Mouse (Mus musculus) liver, embryonic 14.5 days (tissue): Measurements from ENCODE around the gene Trappc10. TPM values are rescaled to one million over a fixed set of nuclear protein-coding genes. Genes with fewer than 3 reads are reported as not detected.

ENCODE experiments used
- ATAC-seq: fragments of 200-750 bp; cut with Nextera tagmentation; 2 replicates; pipeline ENCODE4 v1.8.0; 2017; ENCODE audit warnings: moderate number of reproducible peaks, mild to moderate bottlenecking, moderate library complexity; ENCODE audit not compliant: insufficient read depth
- DNase-seq, 3 experiments: peaks; one replicate each; pipeline ENCODE4 v3.0.0-alpha.2; 2012 to 2013; ENCODE audit warnings: low read depth in 3 of 3, low spot score in 3 of 3
- H3K27ac ChIP-seq: fragments of 300-500 bp; sonication (generic); 2 replicates; pipeline ENCODE4 v1.5.1; 2014; ENCODE audit warnings: moderate library complexity, mild to moderate bottlenecking, control low read depth, inconsistent platforms
- H3K27me3 ChIP-seq: fragments of 300-500 bp; sonication (generic); 2 replicates; pipeline ENCODE4 v1.6.1; 2014; ENCODE audit warnings: mild to moderate bottlenecking, low read length, moderate library complexity; ENCODE audit not compliant: control insufficient read depth, insufficient read depth
- H3K36me3 ChIP-seq: fragments of 300-500 bp; sonication (generic); replicated peaks from 2 replicates; pipeline ENCODE4 v1.6.1; 2014; ENCODE audit warnings: low read depth; ENCODE audit not compliant: control insufficient read depth, insufficient read depth
- H3K4me1 ChIP-seq, 2 experiments: fragments of 200-500 bp in 1 of 2; fragments of 300-500 bp in 1 of 2; sonication (generic) in 1 of 2; replicated peaks; 2 replicates each; pipeline ENCODE4 v1.6.1; 2012 to 2014; ENCODE audit warnings: antibody characterized with exemption in 1 of 2, inconsistent platforms in 1 of 2, low read length in 1 of 2; ENCODE audit not compliant: control insufficient read depth in 2 of 2, insufficient read depth in 2 of 2
- H3K4me2 ChIP-seq: fragments of 300-500 bp; sonication (generic); 2 replicates; pipeline ENCODE4 v1.6.1; 2014; ENCODE audit warnings: low read depth, mild to moderate bottlenecking, control low read depth, moderate library complexity
- H3K4me3 ChIP-seq, 2 experiments: fragments of 200-500 bp in 1 of 2; fragments of 300-500 bp in 1 of 2; sonication (generic) in 1 of 2; 2 replicates each; pipeline ENCODE4 v1.5.1; 2012 to 2014; ENCODE audit warnings: low read depth in 2 of 2, low read length in 2 of 2, mild to moderate bottlenecking in 2 of 2, control low read depth in 1 of 2, inconsistent platforms in 1 of 2, moderate library complexity in 1 of 2; ENCODE audit not compliant: insufficient read depth in 1 of 2
- H3K9ac ChIP-seq: fragments of 300-500 bp; sonication (generic); replicated peaks from 2 replicates; pipeline ENCODE4 v1.6.1; 2014; ENCODE audit warnings: mild to moderate bottlenecking, control low read depth, moderate library complexity
- H3K9me3 ChIP-seq: fragments of 300-500 bp; sonication (generic); 2 replicates; pipeline ENCODE4 v1.6.1; 2016; ENCODE audit warnings: low read length, mixed read lengths; ENCODE audit not compliant: control insufficient read depth
- CTCF ChIP-seq: IDR thresholded peaks from 2 replicates; pipeline ENCODE4 v1.5.1; 2016; ENCODE audit warnings: antibody characterized with exemption, low read depth, control low read depth
- EP300 ChIP-seq: IDR thresholded peaks from 2 replicates; pipeline ENCODE4 v1.6.1; 2016; ENCODE audit warnings: antibody characterized with exemption, low read depth
- WGBS: fragments of 180-500 bp; shearing (Covaris S2); extraction: QIAGEN DNeasy Blood & Tissue Kit; methylation state at CpG from one replicate; pipeline ENCODE4 v1.1.7; 2014; ENCODE audit not compliant: insufficient replicate concordance; 5-methylcytosine and 5-hydroxymethylcytosine counted together
- polyA plus RNA-seq, 2 experiments: library from polyadenylated mRNA; depleted of rRNA in 1 of 2; stranded (reverse) in 1 of 2; unstranded in 1 of 2; fragments of >200 nt; fragmentation: Nextera tagmentation in 1 of 2; extraction: Ambion mirVana in 1 of 2; gene quantifications; 2 replicates each; pipeline versions ENCODE4 v1.2.1 to v1.2.3; 2012 to 2014

The Trappc10 gene
- polyA plus RNA-seq, 2 experiments: 15.8 to 19.8 TPM

DNA sequence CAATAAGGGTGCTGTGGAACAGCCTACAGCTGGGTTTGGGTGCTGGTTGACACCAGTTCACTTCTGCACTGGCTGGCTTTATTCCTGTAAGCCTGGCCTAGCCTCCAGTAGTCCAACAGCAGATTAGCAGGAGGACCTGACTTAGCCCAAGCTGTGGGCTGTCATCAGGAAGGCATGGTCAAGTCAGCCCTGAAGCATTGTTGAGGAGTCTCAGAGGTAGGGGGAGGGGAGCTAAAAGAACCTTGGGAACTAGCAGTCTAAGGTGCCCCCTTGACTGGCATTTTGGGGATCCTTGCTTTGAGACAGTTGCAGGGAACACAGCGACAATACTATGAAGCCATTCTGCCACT lies 104.2 kb downstream of the Trappc10 start:
- ATAC-seq (no peak), DNase-seq (no peak)
- TF ChIP-seq CTCF (no peak), EP300 (no peak)
- 65% methylated on average over 1 of the region's 1 CpGs for WGBS
- H3K4me3 ChIP-seq: no peak overlapping the region
- no peaks in the 10 kb centered on the region for H3K9me3 ChIP-seq
- peaks cover 0 to 10% of the 10 kb centered on the region in 2 experiments; a peak in 3 of 4 replicates for H3K4me1 ChIP-seq
- H3K27me3 ChIP-seq: no peaks in the 10 kb centered on the region
- no peaks in the 10 kb centered on the region for H3K36me3 ChIP-seq
- H3K9ac ChIP-seq: no peak overlapping the region
- no peak overlapping the region for H3K4me2 ChIP-seq
- H3K27ac ChIP-seq: no peak overlapping the region

DNA sequence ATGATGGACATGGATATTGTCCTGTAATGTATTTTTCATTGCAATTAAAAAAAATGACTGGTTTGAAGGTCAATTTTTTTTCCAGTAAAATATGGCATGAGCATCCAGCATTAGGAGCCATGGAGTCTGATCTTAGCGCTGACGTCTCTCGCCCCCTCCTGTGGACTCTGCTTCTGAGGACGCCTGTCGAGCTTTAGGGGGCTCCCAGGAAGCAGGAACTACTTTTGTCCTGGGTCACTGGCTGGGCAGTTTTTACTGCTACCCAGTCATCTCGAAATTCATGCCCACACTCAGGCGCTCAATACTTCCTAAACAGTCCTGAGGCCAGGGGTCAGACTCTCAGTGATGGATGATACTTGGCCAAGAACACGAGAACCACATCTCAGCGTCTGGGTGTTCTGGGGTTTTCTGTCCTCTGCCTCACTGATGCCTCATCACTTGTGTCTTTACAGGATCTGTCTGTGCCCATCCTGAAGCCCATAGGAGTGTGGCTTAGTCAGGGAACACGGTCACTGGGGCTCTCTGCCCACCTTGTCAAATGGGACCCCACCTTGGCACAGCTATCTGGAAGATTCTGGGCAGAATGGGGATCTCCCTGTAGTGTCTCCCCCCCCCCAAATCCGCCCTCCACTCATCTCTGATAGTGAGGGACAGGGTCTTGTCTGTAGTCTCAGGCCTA lies 104.7 kb downstream of the Trappc10 start:
- Histone ChIP-seq H3K4me3 (no peak overlapping the region), H3K27ac (no peak overlapping the region), H3K4me2 (no peak overlapping the region), H3K9me3 (no peaks in the 10 kb centered on the region), H3K9ac (no peak overlapping the region), H3K27me3 (no peaks in the 10 kb centered on the region), H3K36me3 (no peaks in the 10 kb centered on the region), H3K4me1 (peaks cover 0 to 11% of the 10 kb centered on the region in 2 experiments; a peak in 3 of 4 replicates)
- no peak for ATAC-seq
- TF ChIP-seq CTCF: no peak
- TF ChIP-seq EP300: no peak
- DNase-seq: no peak
- 52% methylated on average over 11 of the region's 11 CpGs for WGBS

DNA sequence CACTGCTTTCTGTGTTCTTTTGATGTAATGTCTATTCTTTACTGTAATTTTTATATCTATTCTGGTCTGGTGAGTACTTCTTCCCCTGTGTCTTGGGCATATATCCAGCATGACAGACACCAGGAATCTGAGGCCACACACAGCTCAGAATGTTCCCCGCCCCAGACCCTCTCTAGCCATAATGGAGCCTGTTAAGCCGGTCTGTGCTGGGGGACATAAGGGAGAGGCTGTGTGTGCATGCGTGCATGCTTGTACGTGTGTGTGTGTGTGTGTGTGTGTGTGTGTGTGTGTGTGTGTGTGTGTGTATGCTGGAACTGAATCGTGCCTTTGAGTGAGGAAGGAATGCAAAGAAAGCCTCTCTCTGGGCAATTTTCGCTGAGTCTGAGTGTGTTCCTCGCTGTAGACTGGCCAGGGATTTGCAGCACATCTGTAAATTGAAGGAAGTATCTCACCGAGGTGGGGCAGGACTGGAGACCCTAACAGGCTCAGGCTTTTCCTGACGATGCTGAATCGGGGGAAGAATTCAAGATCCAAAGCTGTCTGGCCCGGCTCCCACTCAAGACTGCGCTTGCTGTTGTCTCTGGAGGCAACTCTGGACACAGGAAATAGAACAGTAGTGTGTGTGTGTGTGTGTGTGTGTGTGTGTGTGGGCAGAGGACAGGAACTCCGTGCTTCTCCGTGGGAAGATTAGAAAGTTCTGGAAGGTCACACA lies 105.5 kb downstream of the Trappc10 start:
- Histone ChIP-seq H3K4me2 (no peak overlapping the region), H3K27ac (no peak overlapping the region), H3K9me3 (no peaks in the 10 kb centered on the region), H3K27me3 (no peaks in the 10 kb centered on the region), H3K4me3 (no peak overlapping the region), H3K4me1 (peaks cover 2 to 18% of the 10 kb centered on the region in 2 experiments; a peak in 3 of 4 replicates), H3K36me3 (no peaks in the 10 kb centered on the region), H3K9ac (no peak overlapping the region)
- WGBS: 44% methylated on average over 14 of the region's 14 CpGs
- ATAC-seq (no peak), DNase-seq (no peak)
- TF ChIP-seq EP300 (no peak), CTCF (no peak)

DNA sequence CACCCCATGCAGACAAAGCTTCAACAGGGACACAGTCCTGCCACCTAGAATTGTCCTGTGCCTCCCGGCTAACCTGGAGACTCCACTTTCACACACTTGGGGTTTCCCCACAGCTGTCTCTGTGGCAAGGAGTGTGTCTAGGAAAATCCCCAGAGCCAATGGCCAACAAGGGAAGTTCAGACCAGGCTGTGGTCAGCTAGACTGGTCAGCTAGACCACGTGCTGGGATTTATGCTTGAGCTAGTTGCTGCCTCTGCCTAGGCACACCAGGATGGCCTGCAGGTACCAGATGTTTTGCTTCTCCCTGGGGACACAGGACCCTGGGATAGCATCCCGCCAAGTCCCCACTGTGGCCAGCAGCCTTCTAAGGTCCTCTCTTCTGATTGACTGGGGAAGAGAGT lies 107.2 kb downstream of the Trappc10 start:
- WGBS: 65% methylated on average over 3 of the region's 3 CpGs
- DNase-seq: no peak
- no peaks in the 10 kb centered on the region for H3K36me3 ChIP-seq
- H3K4me1 ChIP-seq: peaks cover 2 to 18% of the 10 kb centered on the region in 2 experiments; a peak in 3 of 4 replicates
- H3K4me2 ChIP-seq: no peak overlapping the region
- H3K9me3 ChIP-seq: no peaks in the 10 kb centered on the region
- H3K4me3 ChIP-seq: no peak overlapping the region
- H3K9ac ChIP-seq: no peak overlapping the region
- H3K27ac ChIP-seq: no peak overlapping the region
- no peaks in the 10 kb centered on the region for H3K27me3 ChIP-seq
- TF ChIP-seq EP300 (no peak), CTCF (no peak)
- no peak for ATAC-seq

Other genes starting within 250 kb of the Trappc10 start
- gene Pfkl, start 234.6 kb downstream of the Trappc10 start, polyA plus RNA-seq (2012; rRNA removed): 41.7 and 46.7 TPM in 2 replicates
- 63.1 and 66.8 TPM in 2 replicates for gene Pfkl, start 234.6 kb downstream of the Trappc10 start, polyA plus RNA-seq (2014; fragmentation: Nextera tagmentation; extraction: Ambion mirVana)
- gene Dnmt3l, start 202.7 kb downstream of the Trappc10 start, polyA plus RNA-seq (2012; rRNA removed): 0.08 TPM in 1 of 2 replicates, not detected in the other
- not detected in 2 replicates for gene Dnmt3l, start 202.7 kb downstream of the Trappc10 start, polyA plus RNA-seq (2014; fragmentation: Nextera tagmentation; extraction: Ambion mirVana)
- gene Aire, start 201.0 kb downstream of the Trappc10 start, polyA plus RNA-seq (2012; rRNA removed): not detected in 2 replicates
- gene Aire, start 201.0 kb downstream of the Trappc10 start, polyA plus RNA-seq (2014; fragmentation: Nextera tagmentation; extraction: Ambion mirVana): not detected in 2 replicates
- gene Icosl, start 175.3 kb downstream of the Trappc10 start, polyA plus RNA-seq (2012; rRNA removed): 2.4 TPM in 2 replicates
- 2.2 TPM in 2 replicates for gene Icosl, start 175.3 kb downstream of the Trappc10 start, polyA plus RNA-seq (2014; fragmentation: Nextera tagmentation; extraction: Ambion mirVana)
- 34.1 and 39.1 TPM in 2 replicates for gene D10Jhu81e, start 74.9 kb downstream of the Trappc10 start, polyA plus RNA-seq (2012; rRNA removed)
- 11.7 and 15.6 TPM in 2 replicates for gene D10Jhu81e, start 74.9 kb downstream of the Trappc10 start, polyA plus RNA-seq (2014; fragmentation: Nextera tagmentation; extraction: Ambion mirVana)
- gene Pwp2, start 59.5 kb downstream of the Trappc10 start, polyA plus RNA-seq (2012; rRNA removed): 6.1 and 7.5 TPM in 2 replicates
- 7.2 and 9.6 TPM in 2 replicates for gene Pwp2, start 59.5 kb downstream of the Trappc10 start, polyA plus RNA-seq (2014; fragmentation: Nextera tagmentation; extraction: Ambion mirVana)
- 11.0 and 14.5 TPM in 2 replicates for gene Agpat3, start 107.8 kb upstream of the Trappc10 start, polyA plus RNA-seq (2012; rRNA removed)
- gene Agpat3, start 107.8 kb upstream of the Trappc10 start, polyA plus RNA-seq (2014; fragmentation: Nextera tagmentation; extraction: Ambion mirVana): 21.0 and 21.3 TPM in 2 replicates
- 43.0 and 69.7 TPM in 2 replicates for gene Rrp1, start 168.4 kb upstream of the Trappc10 start, polyA plus RNA-seq (2012; rRNA removed)
- 79.8 and 89.7 TPM in 2 replicates for gene Rrp1, start 168.4 kb upstream of the Trappc10 start, polyA plus RNA-seq (2014; fragmentation: Nextera tagmentation; extraction: Ambion mirVana)
- gene Cstb, start 181.0 kb upstream of the Trappc10 start, polyA plus RNA-seq (2012; rRNA removed): 58.1 and 74.9 TPM in 2 replicates
- gene Cstb, start 181.0 kb upstream of the Trappc10 start, polyA plus RNA-seq (2014; fragmentation: Nextera tagmentation; extraction: Ambion mirVana): 111 and 122 TPM in 2 replicates
- 2.9 TPM in 2 replicates for gene Pdxk, start 220.3 kb upstream of the Trappc10 start, polyA plus RNA-seq (2012; rRNA removed)
- gene Pdxk, start 220.3 kb upstream of the Trappc10 start, polyA plus RNA-seq (2014; fragmentation: Nextera tagmentation; extraction: Ambion mirVana): 3.2 and 3.3 TPM in 2 replicates